Mouse (Mus musculus) C2C12 (cell line): Measurements from ENCODE around the gene Stk38.

Source experiments
- CTCF ChIP-seq: IDR thresholded peaks from one replicate; pipeline ENCODE4 v1.5.1; 2011; ENCODE audit not compliant: control insufficient read depth, insufficient read depth, insufficient read length
- FOSL1 ChIP-seq: IDR thresholded peaks from one replicate; pipeline ENCODE4 v1.8.0; 2011; ENCODE audit warnings: mild to moderate bottlenecking, low read length; ENCODE audit not compliant: poor library complexity, insufficient read depth, severe bottlenecking

- no peak for TF ChIP-seq CTCF
- TF ChIP-seq FOSL1 = no peak
These were observed 86.7 kb downstream of the Stk38 start for GRCm38 (mm10) chr17:28921086-28921485.
